Mouse (Mus musculus) ES-E14 (cell line): ENCODE measurements around the gene Olfr102. TPM values are rescaled to one million over a fixed set of nuclear protein-coding genes. Genes with fewer than 3 reads are reported as not detected.

ENCODE experiments used
- DNase-seq: peaks from one replicate; pipeline ENCODE4 v3.0.0-alpha.2; 2013; ENCODE audit warnings: low read depth, low spot score
- H3K27ac ChIP-seq: 2 replicates; pipeline ENCODE4 v1.5.1; 2012; ENCODE audit warnings: low read depth, mild to moderate bottlenecking, low read length, moderate library complexity, mixed read lengths; ENCODE audit not compliant: poor library complexity, insufficient read depth, severe bottlenecking
- H3K36me3 ChIP-seq: 2 replicates; pipeline ENCODE4 v1.6.1; 2012; ENCODE audit warnings: mild to moderate bottlenecking, low read length, moderate library complexity, mixed read lengths; ENCODE audit not compliant: control insufficient read depth, poor library complexity, insufficient read depth, severe bottlenecking
- H3K4me1 ChIP-seq, 2 experiments: fragments of 150-350 bp in 1 of 2; sonication (generic) in 1 of 2; 2 replicates each; pipeline ENCODE4 v1.6.1; 2012; ENCODE audit warnings: low read length in 2 of 2, mild to moderate bottlenecking in 1 of 2, mixed read lengths in 1 of 2; ENCODE audit not compliant: control insufficient read depth in 2 of 2, insufficient read depth in 2 of 2, poor library complexity in 1 of 2
- H3K4me3 ChIP-seq, 2 experiments: fragments of 150-350 bp in 1 of 2; sonication (generic) in 1 of 2; 2 replicates each; pipeline ENCODE4 v1.5.1; 2012; ENCODE audit warnings: low read length in 2 of 2, low read depth in 1 of 2, mild to moderate bottlenecking in 1 of 2, mixed read lengths in 1 of 2; ENCODE audit not compliant: insufficient read depth in 1 of 2, poor library complexity in 1 of 2, severe bottlenecking in 1 of 2
- H3K9ac ChIP-seq: 2 replicates; pipeline ENCODE4 v1.6.1; 2012; ENCODE audit warnings: low read depth, mild to moderate bottlenecking, low read length, mixed read lengths; ENCODE audit not compliant: poor library complexity, insufficient read depth, severe bottlenecking
- H3K9me3 ChIP-seq: fragments of 150-350 bp; sonication (generic); 2 replicates; pipeline ENCODE4 v1.6.1; 2012; ENCODE audit warnings: low read depth, mild to moderate bottlenecking, low read length; ENCODE audit not compliant: control insufficient read depth, insufficient read depth
- CHD2 ChIP-seq: IDR thresholded peaks from 2 replicates; pipeline ENCODE4 v1.6.1; 2014; ENCODE audit warnings: mild to moderate bottlenecking, low read depth, low read length, inconsistent platforms
- HCFC1 ChIP-seq: IDR thresholded peaks from 2 replicates; pipeline ENCODE4 v1.6.1; 2012; ENCODE audit warnings: low read length, inconsistent platforms, borderline replicate concordance; ENCODE audit not compliant: insufficient read depth
- MAFK ChIP-seq: IDR thresholded peaks from 2 replicates; pipeline ENCODE4 v1.6.1; 2014; ENCODE audit warnings: mild to moderate bottlenecking, low read depth, low read length, inconsistent platforms; ENCODE audit not compliant: insufficient read depth
- ZC3H11A ChIP-seq: IDR thresholded peaks from 2 replicates; pipeline ENCODE4 v1.6.1; 2012; ENCODE audit warnings: low read depth, mild to moderate bottlenecking, inconsistent platforms, low read length, borderline replicate concordance
- ZNF384 ChIP-seq: IDR thresholded peaks from 2 replicates; pipeline ENCODE4 v1.6.1; 2012; ENCODE audit warnings: low read depth, low read length, inconsistent platforms
- in situ Hi-C, 2 experiments: fragments of 600-800 bp; cut with MboI; formaldehyde crosslinking; loops; one replicate each; pipeline ENCODE4 v1.15.1; 2025; ENCODE audit warnings: low sequenced_read_pairs in 2 of 2, inconsistent platforms in 1 of 2; ENCODE audit not compliant: unreplicated experiment in 2 of 2
- total RNA-seq: library from RNA; depleted of rRNA; stranded (reverse); fragments of 300-350 nt; gene quantifications from 2 replicates; pipeline ENCODE4 v1.2.3, GENCODE M21; 2012

Olfr102 gene
- total RNA-seq, 1 experiment, result not detected

- no peaks in the 10 kb centered on the region for H3K4me1 ChIP-seq
- DNase-seq, result no peak
- no peak within 1 kb of the TSS for H3K27ac ChIP-seq
- no peak for TF ChIP-seq ZNF384
- no peak for TF ChIP-seq HCFC1
- no peak for TF ChIP-seq ZC3H11A
- TF ChIP-seq CHD2, result no peak
- TF ChIP-seq MAFK, result no peak
- H3K9ac ChIP-seq, result no peak within 1 kb of the TSS
- no peak within 1 kb of the TSS for H3K4me3 ChIP-seq
- no peaks in the 10 kb centered on the region for H3K9me3 ChIP-seq
- no peaks in the 10 kb centered on the region for H3K36me3 ChIP-seq
- in situ Hi-C loops, result loop anchor here in 1 of 2 experiments (25.0 kb wide), 1 partner anchor 1258 kb away; the partner anchor contains the start of gene Esp34
Measured at GRCm38 (mm10) chr17:37304213-37304612, 12.6 kb downstream of the Olfr102 start, which contains the start of gene Olfr101. TSS of gene Olfr101 (minus strand) at chr17:37304313.

- no peaks in the 10 kb centered on the region for H3K9me3 ChIP-seq
- in situ Hi-C loops, result no loop called here
- H3K27ac ChIP-seq, result no peak within 1 kb of the TSS
- H3K9ac ChIP-seq, result no peak within 1 kb of the TSS
- TF ChIP-seq MAFK (no peak), ZC3H11A (no peak), ZNF384 (no peak), HCFC1 (no peak), CHD2 (no peak)
- no peaks in the 10 kb centered on the region for H3K36me3 ChIP-seq
- no peak for DNase-seq
- no peak within 1 kb of the TSS for H3K4me3 ChIP-seq
- no peaks in the 10 kb centered on the region for H3K4me1 ChIP-seq
Measured at GRCm38 (mm10) chr17:37283360-37283759, 33.5 kb downstream of the Olfr102 start, which contains the start of gene Olfr99. TSS of gene Olfr99 (minus strand) at chr17:37283460.

GRCm38 (mm10) chr17:37280331-37280730 lies 36.5 kb downstream of the Olfr102 start:
- in situ Hi-C loops, result no loop called here
- no peak for DNase-seq
- Histone ChIP-seq H3K27ac (no peak overlapping the region), H3K4me1 (no peaks in the 10 kb centered on the region), H3K9me3 (no peaks in the 10 kb centered on the region), H3K9ac (no peak overlapping the region), H3K4me3 (no peak overlapping the region), H3K36me3 (no peaks in the 10 kb centered on the region)
- no peak for TF ChIP-seq HCFC1
- no peak for TF ChIP-seq MAFK
- TF ChIP-seq CHD2, result no peak
- TF ChIP-seq ZNF384, result no peak
- no peak for TF ChIP-seq ZC3H11A

GRCm38 (mm10) chr17:37276573-37276972 lies 40.3 kb downstream of the Olfr102 start:
- no peaks in the 10 kb centered on the region for H3K36me3 ChIP-seq
- no peak for DNase-seq
- no peak overlapping the region for H3K4me3 ChIP-seq
- in situ Hi-C loops, result no loop called here
- no peak overlapping the region for H3K9ac ChIP-seq
- no peaks in the 10 kb centered on the region for H3K4me1 ChIP-seq
- H3K9me3 ChIP-seq, result no peaks in the 10 kb centered on the region
- H3K27ac ChIP-seq, result no peak overlapping the region
- TF ChIP-seq MAFK (no peak), ZC3H11A (no peak), ZNF384 (no peak), CHD2 (no peak), HCFC1 (no peak)

GRCm38 (mm10) chr17:37275626-37276248 lies 41.1 kb downstream of the Olfr102 start:
- in situ Hi-C loops, result no loop called here
- H3K4me3 ChIP-seq, result no peak overlapping the region
- no peak for DNase-seq
- H3K9me3 ChIP-seq, result no peaks in the 10 kb centered on the region
- peaks cover 0 to 2% of the 10 kb centered on the region in 2 experiments; a peak in 1 of 4 replicates for H3K4me1 ChIP-seq
- H3K9ac ChIP-seq, result no peak overlapping the region
- no peak overlapping the region for H3K27ac ChIP-seq
- no peaks in the 10 kb centered on the region for H3K36me3 ChIP-seq
- TF ChIP-seq MAFK, result no peak
- TF ChIP-seq ZNF384, result no peak
- no peak for TF ChIP-seq HCFC1
- no peak for TF ChIP-seq CHD2
- no peak for TF ChIP-seq ZC3H11A
